Mouse (Mus musculus): ENCODE results near the gene Glis2.

GRCm38 (mm10) chr16:4598041-4598440 is 3.5 kb downstream of the Glis2 start:
- TF ChIP-seq CTCF (IDR thresholded peaks at IDR 0.05; ENCODE audit: borderline replicate concordance, extremely low read depth, insufficient read depth, insufficient read length): no peak
- no peak for TF ChIP-seq POLR2A (IDR thresholded peaks at IDR 0.05; ENCODE audit: borderline replicate concordance, extremely low read depth, insufficient read depth, insufficient read length, poor library complexity, severe bottlenecking)
